Mouse (Mus musculus) embryo, embryonic 10 days (tissue): ENCODE results near the gene 5031439G07Rik.
"Not testable (repeated sequence)": the region's sequence is repeated elsewhere in the genome, so short reads cannot be mapped to it uniquely, and the experiment has no call there.

Experiments
- DNase-seq: peaks from one replicate; pipeline ENCODE4 v3.0.0-alpha.2; 2015; ENCODE audit warnings: low spot score

5031439G07Rik gene

DNA sequence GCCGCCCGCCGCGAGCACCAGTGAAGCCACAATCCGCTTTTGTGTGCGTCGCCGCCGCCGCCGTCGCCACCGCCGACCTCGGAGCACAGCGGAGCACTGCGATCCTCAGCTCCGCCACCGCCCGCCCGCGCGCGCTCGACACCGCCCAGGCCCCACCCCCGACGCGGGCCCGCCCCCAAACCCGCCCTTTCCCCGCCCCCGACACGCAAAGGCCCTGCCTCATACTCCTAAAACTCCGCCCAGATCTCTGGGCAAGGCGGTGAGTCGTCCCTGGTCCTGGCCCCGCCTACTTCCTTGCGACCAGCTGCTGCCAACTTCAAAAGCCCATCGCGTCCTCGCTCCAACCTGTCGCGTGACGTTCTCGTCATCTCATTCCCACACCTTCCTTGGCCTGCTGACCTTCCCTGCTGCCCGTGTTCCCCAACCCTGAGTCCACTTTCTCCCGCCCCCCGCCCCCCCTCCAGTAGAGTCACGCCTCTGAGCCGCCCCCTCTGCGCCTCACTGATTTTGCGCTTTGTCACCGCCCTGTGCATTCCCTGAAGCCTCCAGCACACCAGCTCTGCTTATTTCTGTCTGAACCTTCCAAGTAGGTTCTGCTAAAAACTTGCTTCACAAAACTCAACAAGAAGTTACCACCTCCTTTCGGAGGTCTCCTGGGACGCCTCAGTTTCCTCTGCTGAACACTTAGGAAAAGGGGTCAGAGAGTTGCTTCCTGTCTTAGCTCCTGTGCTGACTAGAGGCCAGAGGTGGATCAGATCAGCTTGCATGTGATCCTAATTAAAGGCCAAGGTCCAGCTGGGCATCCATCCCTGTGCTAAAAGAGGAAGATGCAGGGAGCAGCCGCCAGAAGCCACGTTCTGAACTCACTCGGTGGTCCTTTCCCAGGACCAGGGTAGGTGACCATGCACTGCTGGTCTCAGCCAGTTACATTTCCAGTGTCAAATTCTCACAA lies at the start of gene 5031439G07Rik:
Gene 5031439G07Rik (minus strand): TSS at position 678 of the 952 bp plus-strand sequence.
- DNase-seq = peak; percentile 98

DNA sequence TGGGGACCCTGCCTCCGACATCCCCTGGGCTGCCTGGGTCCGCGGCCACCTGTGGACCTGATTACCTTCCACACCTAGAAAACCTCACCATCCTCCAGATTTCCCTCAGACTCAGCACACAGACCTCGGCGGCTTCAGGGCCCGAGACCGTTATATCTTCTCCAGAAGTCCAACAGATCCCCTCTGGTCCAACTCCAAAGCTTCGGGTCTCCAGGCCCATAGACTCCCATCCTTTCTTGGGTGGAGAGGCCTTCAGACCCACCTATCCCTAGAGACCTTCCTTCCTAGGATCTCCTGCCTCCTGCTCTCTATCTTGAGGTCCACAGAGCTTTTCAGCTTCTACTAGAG lies 49.0 kb upstream of the 5031439G07Rik start:
- no peak for DNase-seq

DNA sequence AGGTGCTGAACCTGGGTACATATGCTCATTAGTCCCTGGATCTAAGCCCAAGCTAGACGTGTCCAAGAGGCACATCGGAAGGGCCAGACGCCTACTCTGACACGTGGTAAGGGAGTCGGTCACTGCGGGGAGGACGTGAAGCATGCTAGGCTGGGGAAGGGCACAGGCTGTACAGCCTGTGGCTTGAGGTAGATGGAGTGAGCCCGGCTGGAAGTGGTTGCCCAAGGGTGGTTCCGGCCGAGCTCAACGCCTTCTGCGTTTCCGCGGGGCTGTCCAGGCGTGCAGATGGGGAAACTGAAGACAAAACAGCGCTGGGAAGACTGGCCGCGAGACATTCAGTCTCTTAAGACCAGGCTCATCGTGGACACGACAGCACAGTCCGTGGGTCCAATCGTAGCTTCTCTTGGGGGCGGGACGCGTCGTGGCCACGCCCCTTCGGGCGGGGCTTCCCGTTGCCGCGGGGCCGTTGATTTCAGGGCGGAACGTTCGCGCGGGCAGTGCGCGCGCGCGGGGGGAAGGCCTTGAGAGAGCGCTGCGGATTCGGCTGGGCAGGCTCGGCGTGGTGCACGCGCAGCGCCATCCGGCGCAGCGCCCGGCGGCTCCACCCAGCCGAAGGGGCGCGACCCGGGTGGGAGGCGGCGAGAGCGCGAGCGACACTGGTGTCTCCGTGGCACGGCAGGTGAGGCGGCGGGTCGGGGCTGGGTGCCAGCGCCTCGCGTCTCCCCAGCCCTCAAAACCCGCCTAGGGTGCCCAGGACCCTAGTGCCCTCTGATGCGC lies 48.4 kb upstream of the 5031439G07Rik start:
- DNase-seq = peak; percentile 96

DNA sequence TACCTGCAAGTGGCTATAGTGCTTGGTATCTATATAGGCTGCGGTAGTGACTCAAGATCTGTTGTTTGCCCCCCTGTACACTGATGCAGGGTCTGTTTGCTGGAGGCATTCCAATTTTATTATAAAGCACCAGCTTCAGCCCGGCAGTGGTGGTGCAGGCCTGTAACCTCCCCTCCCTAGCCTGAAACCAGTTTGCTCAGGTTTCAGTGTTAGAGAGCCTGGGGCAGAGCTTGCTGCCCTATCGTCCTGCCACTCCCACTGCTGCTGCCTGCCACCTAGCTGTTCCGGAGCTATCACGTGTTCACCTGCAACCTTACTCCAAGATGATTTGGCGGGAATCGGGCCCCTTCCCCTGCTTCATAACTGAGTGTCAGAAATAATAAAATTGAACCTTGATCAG lies 45.6 kb upstream of the 5031439G07Rik start:
- DNase-seq = not testable (repeated sequence)

DNA sequence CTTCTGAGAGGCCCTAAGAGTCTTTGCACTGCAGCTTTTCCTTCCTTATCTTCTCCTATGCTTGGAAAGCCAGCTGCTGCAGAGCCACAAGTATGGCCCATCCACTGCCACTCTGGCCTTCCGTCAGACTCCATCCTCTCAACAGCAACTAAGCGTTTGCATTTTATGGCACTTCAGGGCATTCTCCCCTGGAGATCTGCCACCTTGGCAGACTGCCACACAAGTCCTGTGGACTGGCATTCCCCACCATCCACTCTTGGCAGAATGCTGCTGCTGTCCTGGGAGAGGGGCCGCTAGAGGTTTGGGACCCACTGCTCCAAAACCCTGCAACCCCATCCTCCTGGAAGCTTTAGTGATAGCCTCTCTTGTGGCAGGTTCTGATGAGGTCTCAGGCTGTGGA lies 43.5 kb upstream of the 5031439G07Rik start:
- DNase-seq = no peak

DNA sequence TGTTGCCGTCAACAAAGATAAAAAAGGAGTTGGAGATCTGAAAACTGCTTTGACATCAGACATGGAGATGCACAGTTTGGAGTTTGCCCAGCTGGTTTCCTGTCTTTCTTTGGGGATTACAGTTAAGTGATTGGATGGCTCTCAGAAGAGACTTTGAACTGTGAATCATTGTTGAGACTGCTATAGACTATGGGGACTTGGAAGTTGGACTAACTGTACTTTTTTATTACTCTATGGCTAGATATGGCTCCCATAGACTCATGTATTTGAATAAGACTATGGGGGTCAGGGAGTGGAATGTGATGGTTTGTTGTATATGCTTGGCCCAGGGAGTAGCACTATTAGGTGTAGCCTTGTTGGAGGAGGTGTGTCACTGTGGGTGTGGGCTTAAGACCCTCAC lies 42.3 kb upstream of the 5031439G07Rik start:
- DNase-seq = not testable (repeated sequence)

DNA sequence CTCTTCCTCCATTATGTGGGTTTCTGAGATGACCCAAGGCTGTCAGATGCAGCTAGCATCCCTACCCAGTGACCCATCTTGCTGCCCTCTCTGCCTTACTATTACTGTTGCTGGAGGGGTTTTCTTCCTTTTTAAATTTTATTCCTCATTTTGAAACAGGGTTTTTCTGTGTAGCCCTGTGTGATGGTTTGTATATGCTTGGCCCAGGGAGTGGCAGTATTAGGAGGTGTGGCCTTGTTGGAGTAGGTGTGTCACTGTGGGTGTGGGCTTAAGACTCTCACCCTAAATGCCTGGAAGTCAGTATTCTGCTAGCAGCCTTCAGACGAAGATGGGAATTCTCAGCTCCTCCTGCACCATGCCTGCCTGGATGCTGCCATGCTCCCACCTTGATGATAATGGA lies 40.3 kb upstream of the 5031439G07Rik start, which contains the start of gene Fam118a:
Gene Fam118a (plus strand): TSS at position 301 of the 400 bp plus-strand sequence.
- not testable (repeated sequence) for DNase-seq

DNA sequence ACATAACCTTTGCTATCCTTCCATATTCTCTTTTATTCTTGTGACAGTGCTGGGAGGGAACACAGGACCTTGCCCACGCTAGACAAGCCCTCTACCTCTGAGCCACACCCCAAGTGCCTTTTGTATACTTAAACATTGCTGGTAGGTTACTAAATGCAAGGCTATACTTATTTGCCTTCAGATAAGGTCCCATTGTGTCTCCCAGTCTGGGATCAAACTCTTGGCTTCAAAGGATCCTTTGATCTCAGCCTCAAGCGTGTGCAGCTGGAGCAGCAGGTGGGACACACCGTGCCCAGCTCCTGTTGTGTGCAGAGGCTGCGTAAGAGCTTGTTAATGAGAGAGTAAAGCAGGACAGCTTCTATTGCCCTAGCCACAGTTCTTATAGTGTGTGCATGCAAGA lies 39.4 kb upstream of the 5031439G07Rik start:
- DNase-seq = no peak

DNA sequence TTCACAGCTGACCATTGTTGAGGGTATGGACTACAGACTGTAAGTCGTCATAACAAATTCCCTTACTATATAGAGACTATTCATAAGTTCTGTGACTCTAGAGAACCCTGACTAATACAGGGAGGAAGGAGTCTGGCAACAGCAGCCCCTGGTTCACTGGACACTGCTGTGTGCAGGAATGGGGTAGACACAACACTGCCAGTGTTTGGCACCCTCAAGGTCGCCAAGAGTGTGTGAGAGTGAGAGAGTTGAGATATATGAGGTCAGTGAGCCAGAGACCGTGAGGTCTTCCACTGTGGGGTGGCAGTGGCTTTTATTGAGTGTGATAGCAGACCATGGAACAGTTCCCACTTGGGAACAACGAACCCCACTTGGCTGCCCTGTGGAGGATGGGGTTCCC lies 37.8 kb upstream of the 5031439G07Rik start:
- DNase-seq = no peak

DNA sequence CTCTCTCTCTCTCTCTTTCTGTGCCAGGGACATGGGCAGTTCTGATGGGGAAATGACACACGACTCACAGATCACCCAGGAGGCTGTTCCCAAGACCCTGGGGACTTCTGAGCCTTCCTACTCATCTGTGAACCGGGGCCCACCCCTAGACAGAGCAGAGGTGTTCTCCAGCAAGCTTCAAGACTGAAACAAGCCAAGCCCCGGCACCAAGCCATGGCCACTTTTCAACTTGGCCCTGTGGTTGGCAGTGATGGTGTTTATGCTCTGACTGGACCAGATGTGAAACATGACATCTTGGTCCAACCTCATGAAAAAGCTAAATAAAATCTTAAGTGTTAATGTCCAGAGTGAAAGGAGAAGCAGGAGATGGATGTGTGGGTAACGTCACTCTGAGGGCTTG lies 33.9 kb upstream of the 5031439G07Rik start:
- DNase-seq = no peak

DNA sequence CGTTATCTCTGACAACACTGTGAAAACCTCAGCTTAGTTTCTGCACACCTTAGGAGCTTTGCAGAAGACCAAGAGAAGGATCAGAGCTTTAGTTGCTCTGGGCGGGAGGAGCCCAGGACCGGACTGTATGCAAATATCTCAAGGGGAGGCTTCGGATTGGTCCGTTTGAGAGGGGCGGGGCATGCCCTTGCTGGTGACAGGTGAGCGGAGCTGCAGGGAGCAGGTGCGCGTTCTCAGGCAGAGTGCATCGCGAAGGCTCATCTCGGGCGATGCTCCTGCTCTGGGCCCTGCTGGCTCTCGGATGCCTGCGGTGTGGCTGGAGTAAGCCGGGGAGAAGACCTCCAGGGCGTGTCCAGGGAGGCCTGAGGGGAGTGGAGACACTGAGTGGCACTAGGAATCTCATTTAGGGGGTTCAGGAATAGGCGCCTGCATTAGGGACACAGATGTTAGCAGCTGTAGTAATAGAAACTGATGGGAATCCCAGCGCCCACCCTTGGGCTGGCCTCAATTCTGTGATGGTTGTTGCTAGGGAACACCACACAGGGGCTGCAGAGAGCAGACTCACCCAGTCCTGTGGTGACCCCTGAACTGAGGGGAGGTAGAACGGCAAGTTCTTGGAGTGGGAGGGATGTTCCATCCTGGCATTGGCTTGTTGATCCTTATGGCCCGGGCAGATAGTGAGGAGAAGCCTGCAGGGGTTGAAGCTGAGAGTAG lies 28.8 kb upstream of the 5031439G07Rik start, which contains the start of gene Upk3a:
Gene Upk3a (plus strand): TSS at position 191 of the 714 bp plus-strand sequence.
- DNase-seq = peak; percentile 24

DNA sequence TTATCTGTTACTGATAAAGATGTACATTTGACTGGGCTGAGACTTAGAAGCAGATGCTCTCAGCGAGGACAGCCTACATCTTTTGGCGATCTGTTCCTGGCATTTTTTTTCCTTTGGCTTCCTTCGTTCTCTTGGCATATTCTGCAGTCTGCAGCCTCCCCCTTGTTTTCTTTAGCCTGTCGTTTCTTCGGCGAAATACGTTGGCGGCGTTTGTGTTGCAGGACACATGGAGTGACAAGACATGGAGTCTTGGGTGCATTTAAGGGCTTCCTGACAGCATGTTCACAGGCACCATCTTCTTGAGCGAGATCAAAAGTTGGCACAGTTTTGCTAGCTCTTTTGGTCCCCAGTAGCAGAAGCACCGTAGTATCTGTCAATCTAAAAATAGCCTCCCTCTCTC lies 27.4 kb upstream of the 5031439G07Rik start:
- no peak for DNase-seq

DNA sequence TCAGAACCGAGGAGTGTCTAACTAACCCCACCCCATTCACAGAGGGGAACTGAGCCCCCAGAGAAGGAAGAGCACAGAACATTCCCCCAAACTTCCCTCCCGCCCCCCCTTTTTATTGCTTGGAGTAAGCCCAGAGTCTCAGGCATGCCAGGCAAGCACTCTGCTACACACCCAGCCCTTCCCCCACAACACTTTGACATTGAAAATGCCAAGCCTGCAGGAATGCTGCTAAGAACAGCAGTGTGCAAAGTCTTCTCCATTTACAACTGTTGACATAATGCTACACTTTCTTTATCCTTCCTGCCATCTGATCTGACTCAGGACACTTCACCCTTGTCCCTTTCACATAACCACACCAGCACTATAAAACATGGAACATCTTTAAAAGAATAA lies 24.3 kb upstream of the 5031439G07Rik start:
- DNase-seq = peak; percentile 44

DNA sequence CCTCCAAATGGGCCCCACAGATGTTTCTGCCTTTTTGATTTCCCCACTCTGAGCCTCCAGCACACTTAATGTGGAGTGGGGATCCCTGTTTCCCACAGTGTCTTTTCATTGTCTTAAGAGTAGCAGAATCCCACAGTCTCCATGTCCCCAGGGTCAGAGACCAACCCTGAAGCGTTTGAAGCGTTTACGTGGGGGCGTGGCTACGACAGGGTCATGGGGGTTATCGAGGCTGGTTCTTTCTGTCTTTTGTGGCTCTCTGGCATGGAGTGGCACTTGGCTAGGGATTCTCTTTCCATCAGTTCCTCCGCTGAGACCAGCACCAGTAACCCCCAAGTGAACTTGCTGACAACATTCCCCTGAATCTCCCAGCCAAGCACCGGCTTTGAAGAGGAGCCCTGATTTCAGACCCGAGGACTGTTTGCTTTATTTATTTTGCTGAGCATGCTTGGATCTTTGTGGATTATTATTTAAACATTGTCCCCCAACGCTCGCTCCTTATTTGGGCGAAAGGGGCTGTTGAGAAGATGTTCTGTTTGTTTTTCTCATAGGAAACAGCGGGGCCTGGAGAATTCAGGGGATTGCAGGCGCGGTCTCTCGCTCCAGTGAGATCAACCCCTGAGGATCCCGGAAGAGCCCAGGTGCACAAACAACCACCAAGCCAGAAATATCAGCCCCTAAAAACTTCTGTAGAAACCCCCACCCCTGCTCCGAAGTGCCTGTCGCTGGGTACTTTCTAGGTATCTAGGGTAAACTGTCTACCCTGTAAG lies 23.7 kb upstream of the 5031439G07Rik start:
- DNase-seq = peak; percentile 29

DNA sequence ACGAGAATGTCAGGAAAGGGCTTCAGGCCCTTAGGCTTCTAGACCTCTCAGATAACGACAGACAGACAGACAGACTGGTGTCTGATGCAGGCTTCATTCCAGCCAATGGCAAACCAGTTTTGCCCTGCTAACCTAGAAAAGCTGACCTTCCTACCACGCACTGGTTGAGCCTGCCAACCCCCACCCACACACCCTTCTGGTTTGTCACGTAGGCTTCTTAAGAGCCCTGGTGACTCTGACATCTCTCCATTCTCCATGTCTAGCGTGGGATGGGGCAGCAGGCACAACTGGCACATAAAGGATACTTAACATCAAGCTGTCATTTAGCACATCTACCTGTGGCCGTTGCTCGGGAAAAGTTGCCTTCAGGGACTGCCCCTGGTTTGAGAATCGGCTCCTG lies 21.3 kb upstream of the 5031439G07Rik start:
- DNase-seq = no peak

DNA sequence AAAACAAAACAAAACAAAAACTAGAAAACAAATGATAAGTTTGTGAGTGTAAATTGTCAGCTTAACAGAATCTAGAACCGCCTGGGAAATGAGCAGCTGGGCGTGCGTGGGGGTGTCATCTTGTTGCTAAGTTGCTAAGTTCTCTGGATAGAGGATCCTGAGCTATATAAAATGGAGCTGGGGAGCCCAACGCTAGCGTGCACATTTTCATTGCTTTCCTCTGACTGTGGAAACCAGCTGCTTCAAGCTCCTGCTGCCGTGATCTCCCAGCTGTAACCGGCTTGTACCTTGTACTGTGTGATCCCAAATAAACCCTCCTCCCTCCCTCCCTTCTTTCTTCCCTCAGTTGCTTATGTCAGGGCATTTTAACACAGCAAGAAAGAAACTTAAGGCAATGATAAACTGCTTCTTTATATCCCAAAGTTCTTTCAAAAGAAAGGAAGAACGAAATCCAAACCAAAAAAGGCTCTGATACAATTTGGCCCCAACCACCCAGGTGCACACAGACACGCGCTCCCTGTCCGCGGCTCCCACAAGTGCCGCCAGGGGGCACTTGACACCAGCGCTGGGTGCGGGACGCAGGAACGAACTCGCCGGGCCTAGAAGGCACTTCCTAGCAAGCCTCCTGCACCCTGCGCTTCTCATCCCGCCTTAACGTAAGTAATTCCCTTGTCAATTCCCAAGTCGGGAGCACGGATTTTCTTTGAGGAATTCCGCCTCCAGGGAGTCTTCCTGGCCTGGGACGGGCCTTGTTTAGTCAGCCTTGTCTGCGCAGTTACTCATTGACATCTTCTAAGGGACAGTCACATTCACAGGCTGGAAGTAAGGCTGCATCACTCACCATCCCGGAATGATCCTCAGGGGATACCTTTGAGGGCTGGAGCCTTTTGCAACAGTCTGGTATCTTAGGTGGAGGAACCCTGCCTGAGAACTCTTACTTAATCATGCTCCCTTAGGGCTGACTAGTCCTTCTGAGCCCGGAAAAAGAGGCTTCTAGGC lies 12.9 kb upstream of the 5031439G07Rik start:
- peak; percentile 87 for DNase-seq

DNA sequence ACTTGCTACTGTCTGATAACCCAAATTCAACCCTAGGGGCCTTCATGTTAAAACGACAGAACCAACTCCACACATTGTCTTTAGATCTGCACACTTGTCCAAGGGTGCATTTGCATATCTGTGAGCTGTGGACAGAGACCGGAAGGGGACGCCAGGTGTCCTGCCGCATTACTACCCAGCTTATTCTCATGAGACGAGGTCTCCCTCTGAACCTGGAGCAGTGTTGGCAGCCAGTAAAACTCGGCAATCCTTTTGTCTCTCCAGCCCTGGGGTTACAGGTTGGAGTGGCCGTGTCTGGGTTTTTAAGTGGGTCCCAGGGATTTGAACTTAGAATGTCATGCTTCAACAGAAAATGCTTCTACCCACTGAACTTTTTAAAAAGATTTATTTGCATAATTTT lies 11.6 kb upstream of the 5031439G07Rik start:
- no peak for DNase-seq

DNA sequence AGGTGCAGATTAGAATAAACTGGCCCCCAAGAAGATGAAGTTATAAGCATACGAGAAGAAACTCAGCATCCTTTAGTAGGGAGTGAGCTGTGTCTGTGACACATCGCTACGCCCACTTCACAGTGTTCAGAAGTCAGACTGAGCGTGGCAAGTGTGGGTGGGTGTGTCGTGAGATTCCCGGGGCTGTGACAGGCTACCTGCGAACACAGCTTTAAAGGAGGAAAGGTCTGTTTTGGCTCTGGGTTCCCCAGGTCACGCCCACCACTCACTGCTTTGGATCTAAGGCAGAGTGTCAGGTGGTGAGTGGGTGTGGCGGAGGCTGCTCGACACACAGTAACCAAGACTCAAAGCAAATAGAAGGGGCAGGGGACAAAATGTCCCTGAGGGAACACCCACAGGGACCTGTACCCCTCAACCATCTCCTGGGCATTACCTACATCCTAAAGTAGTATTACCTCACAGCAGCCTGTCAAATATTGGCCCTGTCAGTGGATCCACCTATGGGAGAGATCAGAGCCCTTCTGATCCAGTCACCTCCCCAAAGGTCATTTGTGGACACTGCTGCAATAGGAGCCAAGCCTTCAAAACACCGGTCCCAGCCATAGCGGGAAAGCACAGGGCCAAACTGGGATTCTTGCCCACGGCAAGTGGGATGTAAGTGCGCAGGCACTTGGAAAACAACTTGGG lies 9.6 kb upstream of the 5031439G07Rik start:
- DNase-seq = no peak

DNA sequence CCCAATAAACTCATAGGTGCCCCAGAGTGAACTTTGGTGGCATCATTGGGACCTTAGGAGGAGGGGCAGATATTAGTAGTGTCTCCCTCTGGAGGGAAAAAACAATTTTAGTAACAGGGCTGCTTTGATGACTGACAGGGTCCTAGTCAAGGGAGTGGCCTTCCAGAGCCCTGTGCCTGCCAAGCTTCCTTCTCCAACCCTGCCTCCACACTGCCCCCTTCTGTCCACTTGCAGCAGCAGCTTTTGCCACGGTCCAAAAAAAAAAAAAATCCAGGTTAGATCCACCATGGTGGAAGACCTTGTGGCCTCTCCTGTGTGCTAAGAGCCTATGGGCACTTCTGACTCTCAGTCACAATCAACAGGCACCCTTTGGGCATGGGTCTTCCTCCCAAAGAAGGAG lies 7.6 kb upstream of the 5031439G07Rik start:
- DNase-seq = peak; percentile 81

DNA sequence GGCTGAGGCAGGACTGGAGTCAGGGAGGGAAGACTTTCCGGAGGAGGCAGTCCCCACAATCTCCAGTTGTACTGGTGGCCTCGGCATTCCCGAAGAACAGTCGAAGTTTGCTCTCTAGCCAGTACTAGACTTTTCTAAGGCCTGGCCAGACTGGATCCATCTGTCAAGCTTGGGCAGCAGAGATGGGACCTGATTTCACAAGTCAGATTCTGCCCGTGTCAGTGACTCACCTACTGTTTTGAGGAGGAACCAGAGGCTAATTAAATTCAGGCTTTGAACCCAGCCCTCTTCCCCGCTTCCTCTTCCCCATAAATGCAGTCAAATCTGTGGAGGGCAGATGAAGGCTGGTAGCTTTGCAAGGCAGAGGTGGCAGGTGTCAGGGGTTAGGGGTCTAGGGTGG lies 6.7 kb upstream of the 5031439G07Rik start:
- DNase-seq = no peak
